Mouse (Mus musculus): ENCODE results near the gene Zfp345. TPM values are rescaled to one million over a fixed set of nuclear protein-coding genes. Genes with fewer than 3 reads are reported as not detected.
"Not testable (repeated sequence)": the region's sequence is repeated elsewhere in the genome, so short reads cannot be mapped to it uniquely, and the experiment has no call there.

Gene Zfp345
- polyA plus RNA-seq (2014; fragmentation: Nextera tagmentation; extraction: Ambion mirVana): 0.25 TPM in 1 of 2 replicates, not detected in the other

GRCm38 (mm10) chr2:150484939-150485778 lies at the start of gene Zfp345:
Gene Zfp345 (minus strand): TSS chr2:150485091.
- not testable (repeated sequence) for H3K4me1 ChIP-seq (ENCODE audit: control insufficient read depth, insufficient read depth, low read length); H3K27ac ChIP-seq (ENCODE audit: low read length); H3K4me2 ChIP-seq (replicated peaks; ENCODE audit: low read depth, low read length); H3K27me3 ChIP-seq (ENCODE audit: control insufficient read depth, insufficient read depth, low read length); H3K4me3 ChIP-seq (ENCODE audit: low read depth, low read length); ATAC-seq (ENCODE audit: insufficient number of reproducible peaks, insufficient read depth, low FRiP score, low read depth); H3K36me3 ChIP-seq (ENCODE audit: control insufficient read depth, insufficient read depth, low read length); H3K9me3 ChIP-seq (ENCODE audit: control insufficient read depth, low read depth, low read length); H3K9ac ChIP-seq (replicated peaks; ENCODE audit: low read depth, low read length)
- WGBS: 73% methylated on average over 7 of the region's 8 CpGs

- Histone ChIP-seq H3K36me3 (ENCODE audit: control insufficient read depth, insufficient read depth, low read length) (no peaks in the 10 kb centered on the region), H3K9me3 (ENCODE audit: control insufficient read depth, low read depth, low read length) (no peaks in the 10 kb centered on the region), H3K27me3 (ENCODE audit: control insufficient read depth, insufficient read depth, low read length) (0 out of 2 replicates have a peak, but pooled peaks cover 2% of the 10 kb centered on the region), H3K27ac (ENCODE audit: low read length) (no peak overlapping the region), H3K4me3 (ENCODE audit: low read depth, low read length) (peak overlapping the region; percentile 34), H3K4me1 (ENCODE audit: control insufficient read depth, insufficient read depth, low read length) (no peaks in the 10 kb centered on the region), H3K9ac (replicated peaks; ENCODE audit: low read depth, low read length) (peak overlapping the region; percentile 38; the same call in 1 of the 2 replicates), H3K4me2 (replicated peaks; ENCODE audit: low read depth, low read length) (peak overlapping the region; percentile 73)
- peak; percentile 49; the same call in 1 of the 2 replicates for ATAC-seq (ENCODE audit: insufficient number of reproducible peaks, insufficient read depth, low FRiP score, low read depth)
- 2% methylated on average over 42 of the region's 42 CpGs for WGBS
These were observed 40.9 kb upstream of the Zfp345 start for GRCm38 (mm10) chr2:150525703-150526207.

- no peak overlapping the region for H3K9ac ChIP-seq (replicated peaks; ENCODE audit: low read depth, low read length)
- no peak overlapping the region for H3K4me3 ChIP-seq (ENCODE audit: low read depth, low read length)
- H3K36me3 ChIP-seq (ENCODE audit: control insufficient read depth, insufficient read depth, low read length): no peaks in the 10 kb centered on the region
- no peaks in the 10 kb centered on the region for H3K9me3 ChIP-seq (ENCODE audit: control insufficient read depth, low read depth, low read length)
- no peaks in the 10 kb centered on the region for H3K4me1 ChIP-seq (ENCODE audit: control insufficient read depth, insufficient read depth, low read length)
- H3K4me2 ChIP-seq (replicated peaks; ENCODE audit: low read depth, low read length): no peak overlapping the region
- no peaks in the 10 kb centered on the region for H3K27me3 ChIP-seq (ENCODE audit: control insufficient read depth, insufficient read depth, low read length)
- no peak for ATAC-seq (ENCODE audit: insufficient number of reproducible peaks, insufficient read depth, low FRiP score, low read depth)
- 76% methylated on average over 3 of the region's 3 CpGs for WGBS
- no peak overlapping the region for H3K27ac ChIP-seq (ENCODE audit: low read length)
These were observed 27.9 kb upstream of the Zfp345 start for GRCm38 (mm10) chr2:150512837-150513236.

GRCm38 (mm10) chr2:150500124-150500973 lies 15.5 kb upstream of the Zfp345 start:
- H3K27me3 ChIP-seq (ENCODE audit: control insufficient read depth, insufficient read depth, low read length); H3K27ac ChIP-seq (ENCODE audit: low read length); H3K9me3 ChIP-seq (ENCODE audit: control insufficient read depth, low read depth, low read length); H3K4me1 ChIP-seq (ENCODE audit: control insufficient read depth, insufficient read depth, low read length); H3K36me3 ChIP-seq (ENCODE audit: control insufficient read depth, insufficient read depth, low read length); ATAC-seq (ENCODE audit: insufficient number of reproducible peaks, insufficient read depth, low FRiP score, low read depth); H3K9ac ChIP-seq (replicated peaks; ENCODE audit: low read depth, low read length): not testable (repeated sequence)
- peak overlapping the region; percentile 39 for H3K4me2 ChIP-seq (replicated peaks; ENCODE audit: low read depth, low read length)
- peak overlapping the region; percentile 17; the same call in 1 of the 2 replicates for H3K4me3 ChIP-seq (ENCODE audit: low read depth, low read length)
- WGBS: 40% methylated on average over 59 of the region's 60 CpGs

- Histone ChIP-seq H3K9me3 (ENCODE audit: control insufficient read depth, low read depth, low read length) (no peaks in the 10 kb centered on the region), H3K4me1 (ENCODE audit: control insufficient read depth, insufficient read depth, low read length) (no peaks in the 10 kb centered on the region), H3K4me2 (replicated peaks; ENCODE audit: low read depth, low read length) (no peak overlapping the region), H3K9ac (replicated peaks; ENCODE audit: low read depth, low read length) (no peak overlapping the region), H3K4me3 (ENCODE audit: low read depth, low read length) (no peak overlapping the region), H3K27ac (ENCODE audit: low read length) (no peak overlapping the region), H3K36me3 (ENCODE audit: control insufficient read depth, insufficient read depth, low read length) (no peaks in the 10 kb centered on the region), H3K27me3 (ENCODE audit: control insufficient read depth, insufficient read depth, low read length) (no peaks in the 10 kb centered on the region)
- no peak for ATAC-seq (ENCODE audit: insufficient number of reproducible peaks, insufficient read depth, low FRiP score, low read depth)
- WGBS: 80% methylated on average over 2 of the region's 2 CpGs
These were observed 8.1 kb upstream of the Zfp345 start for GRCm38 (mm10) chr2:150493031-150493430.

GRCm38 (mm10) chr2:150451180-150451919 lies 33.5 kb downstream of the Zfp345 start, which contains the start of gene Zfp442:
Gene Zfp442 (minus strand): TSS chr2:150451486.
- H3K9ac ChIP-seq (replicated peaks; ENCODE audit: low read depth, low read length); H3K9me3 ChIP-seq (ENCODE audit: control insufficient read depth, low read depth, low read length); H3K4me1 ChIP-seq (ENCODE audit: control insufficient read depth, insufficient read depth, low read length); H3K27me3 ChIP-seq (ENCODE audit: control insufficient read depth, insufficient read depth, low read length); H3K36me3 ChIP-seq (ENCODE audit: control insufficient read depth, insufficient read depth, low read length): not testable (repeated sequence)
- Histone ChIP-seq H3K4me3 (ENCODE audit: low read depth, low read length) (peak within 1 kb of the TSS; percentile 32), H3K27ac (ENCODE audit: low read length) (peak within 1 kb of the TSS; percentile 81), H3K4me2 (replicated peaks; ENCODE audit: low read depth, low read length) (peak within 1 kb of the TSS; percentile 39)
- ATAC-seq (ENCODE audit: insufficient number of reproducible peaks, insufficient read depth, low FRiP score, low read depth): peak; percentile 99
- WGBS: under 1% methylated on average over 18 of the region's 18 CpGs

- H3K4me2 ChIP-seq (replicated peaks; ENCODE audit: low read depth, low read length); H3K4me1 ChIP-seq (ENCODE audit: control insufficient read depth, insufficient read depth, low read length); H3K36me3 ChIP-seq (ENCODE audit: control insufficient read depth, insufficient read depth, low read length); H3K27ac ChIP-seq (ENCODE audit: low read length); H3K4me3 ChIP-seq (ENCODE audit: low read depth, low read length); H3K27me3 ChIP-seq (ENCODE audit: control insufficient read depth, insufficient read depth, low read length); H3K9me3 ChIP-seq (ENCODE audit: control insufficient read depth, low read depth, low read length); ATAC-seq (ENCODE audit: insufficient number of reproducible peaks, insufficient read depth, low FRiP score, low read depth); H3K9ac ChIP-seq (replicated peaks; ENCODE audit: low read depth, low read length): not testable (repeated sequence)
- 95% methylated on average over 1 of the region's 1 CpGs for WGBS
These were observed 45.8 kb downstream of the Zfp345 start for GRCm38 (mm10) chr2:150439084-150439483.
